Mouse (Mus musculus) embryonic fibroblast, embryonic 13.5 days (primary cell): ENCODE data around the gene Eif2ak2.

Source experiments
- CTCF ChIP-seq: IDR thresholded peaks from 2 replicates; pipeline ENCODE4 v1.5.1; 2011; ENCODE audit warnings: mild to moderate bottlenecking, control low read depth, low read length, moderate library complexity, borderline replicate concordance; ENCODE audit not compliant: insufficient read depth
- POLR2A ChIP-seq: IDR thresholded peaks from 2 replicates; pipeline ENCODE4 v1.6.1; 2011; ENCODE audit warnings: low read depth, mild to moderate bottlenecking, control low read depth, low read length, moderate library complexity

DNA sequence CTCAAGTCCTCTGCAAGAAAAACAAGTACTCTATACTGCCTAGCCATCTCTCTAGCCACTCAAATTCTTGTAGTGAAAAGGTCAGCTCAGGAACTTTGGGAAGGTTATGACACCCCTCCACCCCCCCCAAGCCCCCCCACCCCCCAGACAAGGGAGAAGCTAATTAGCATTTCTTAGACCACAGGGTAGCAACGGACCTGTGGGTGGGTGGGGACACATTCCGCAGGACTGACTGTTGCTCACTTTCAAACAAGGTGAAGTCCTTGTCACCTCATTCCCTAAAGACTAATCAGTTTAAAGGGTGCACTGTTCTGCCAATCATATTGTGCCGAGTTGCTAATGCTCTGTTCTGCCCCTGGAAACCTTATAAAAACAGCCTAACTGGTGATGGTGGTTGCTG lies 31.5 kb upstream of the Eif2ak2 start:
- TF ChIP-seq CTCF: no peak
- no peak for TF ChIP-seq POLR2A
